Mouse (Mus musculus): ENCODE data around the gene Szrd1.

The Szrd1 gene

DNA sequence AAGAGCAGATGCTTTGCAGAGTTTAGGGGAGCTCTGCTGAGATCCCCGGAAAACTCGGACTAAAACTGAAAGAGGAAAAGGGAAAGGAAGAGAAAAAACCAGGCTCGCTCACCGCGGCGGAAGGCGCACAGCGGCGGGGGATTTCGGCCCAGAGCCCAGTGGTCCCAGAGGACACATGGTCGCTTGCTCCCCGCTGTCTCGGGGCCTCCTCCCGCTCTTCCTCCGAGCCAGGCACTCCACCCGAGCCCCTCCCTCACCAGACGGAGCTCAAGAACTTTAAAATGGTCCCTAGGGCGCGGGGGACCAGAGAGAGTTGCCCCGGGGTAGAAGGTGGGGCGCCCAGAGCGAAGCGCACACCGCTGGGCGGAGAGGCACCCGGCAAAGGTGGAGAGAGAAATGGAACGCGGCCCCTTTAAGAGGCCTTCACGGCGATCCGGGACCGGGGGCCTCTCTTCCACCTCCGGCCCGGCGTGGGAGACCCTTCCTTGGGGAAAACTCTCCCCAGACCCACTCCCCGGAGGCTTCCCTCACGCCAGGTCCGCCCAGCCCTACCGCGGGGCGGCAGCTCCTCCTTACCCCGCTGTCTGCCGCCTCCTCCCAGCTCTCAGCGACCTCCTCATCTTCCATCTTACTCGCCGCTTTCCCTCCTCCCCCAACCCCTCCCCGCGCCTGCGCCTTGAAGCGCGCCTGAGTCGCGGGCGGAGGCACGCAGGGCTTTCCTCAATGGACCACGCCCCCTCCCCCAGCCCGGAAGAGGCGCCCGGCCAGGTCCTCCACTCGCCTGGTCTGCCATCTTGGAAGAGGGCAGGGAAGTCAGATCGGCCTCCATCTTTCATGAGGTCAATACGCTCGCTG, at the start of gene Szrd1:
Szrd1 (minus strand) TSS at position 660 of the 855 bp plus-strand sequence.
- DNase-seq, result peak; percentile 99

DNA sequence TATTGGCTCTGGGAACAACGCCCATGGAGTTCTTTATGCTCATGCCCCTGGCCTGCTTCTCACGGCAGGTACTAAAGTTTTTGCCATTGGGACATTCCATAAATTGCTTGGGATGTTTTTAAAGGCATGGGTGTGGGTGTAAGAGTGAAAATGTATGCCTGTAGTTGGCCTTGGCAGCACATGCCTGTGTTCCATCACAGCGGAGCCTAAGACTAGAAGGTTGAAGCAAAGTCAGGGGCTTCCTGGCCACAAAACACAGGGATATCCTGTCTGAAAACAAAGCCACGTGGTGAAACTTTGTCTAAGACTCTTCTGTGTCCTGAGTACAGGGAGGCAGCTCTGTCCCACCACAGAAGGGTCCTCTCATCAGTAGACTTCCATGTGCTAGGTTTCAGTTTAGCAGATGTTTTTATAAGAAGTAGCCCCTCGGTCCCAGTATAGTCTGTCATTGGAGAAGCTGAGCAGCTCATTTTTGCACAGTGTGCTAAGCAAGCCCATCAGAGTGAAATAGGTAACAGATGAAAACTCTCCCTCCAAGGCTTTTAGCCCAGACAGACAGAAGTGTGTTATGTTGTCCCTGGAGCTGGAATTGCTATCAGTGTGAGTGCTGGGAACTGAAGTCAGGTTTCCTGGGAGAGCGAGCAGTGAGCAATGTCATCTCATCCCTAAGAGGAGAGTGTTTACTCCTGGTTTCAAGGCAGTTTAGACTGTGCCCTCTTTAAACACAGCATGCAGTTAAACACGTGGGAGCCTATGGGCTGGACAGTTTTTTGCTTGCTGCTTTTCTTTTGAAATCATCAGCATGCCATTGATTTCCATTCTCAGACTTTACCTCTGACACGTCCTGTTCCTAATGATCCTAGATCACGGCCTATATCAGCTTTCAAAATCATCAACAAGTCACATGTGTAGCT, 47.6 kb upstream of the Szrd1 start:
- DNase-seq, result no peak

DNA sequence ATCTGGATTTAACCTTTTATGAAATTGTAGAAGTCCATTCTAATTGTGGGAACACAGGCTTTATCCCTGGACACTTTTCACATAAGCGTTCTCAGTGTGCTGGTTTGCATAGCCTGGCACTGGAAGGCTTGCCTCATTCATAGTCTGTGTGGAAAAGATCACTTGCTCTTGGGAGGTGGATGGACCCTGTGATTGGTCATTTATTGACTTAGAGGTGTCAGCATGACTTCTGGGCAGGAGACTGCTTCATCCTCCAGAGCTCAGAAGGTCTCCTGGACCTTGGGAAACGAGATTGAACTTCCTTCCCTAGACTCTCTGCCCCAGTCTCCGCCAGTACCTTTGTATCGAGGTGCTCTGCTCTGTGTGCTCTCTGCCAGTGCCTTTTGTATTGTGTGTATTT, 44.9 kb upstream of the Szrd1 start:
- DNase-seq, result no peak

DNA sequence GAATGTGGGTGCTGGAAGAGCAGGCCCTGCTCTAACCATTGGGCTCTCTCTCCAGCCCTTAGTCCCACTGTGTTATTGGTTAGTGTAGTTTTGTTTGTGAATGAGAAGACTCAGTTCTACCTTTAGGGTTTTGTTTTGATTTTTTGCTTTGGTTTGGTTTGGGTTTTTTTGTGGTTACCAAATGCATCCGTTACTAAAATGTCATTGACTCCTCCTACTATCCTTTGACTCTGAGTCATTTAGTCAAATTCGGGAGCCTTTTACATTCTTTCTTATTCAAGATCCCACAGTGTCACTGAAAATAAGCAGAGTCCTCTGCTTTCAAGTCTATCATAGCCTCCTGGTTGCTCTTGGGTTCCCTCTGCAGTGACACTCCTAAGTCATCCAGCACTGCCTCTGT, 44.4 kb upstream of the Szrd1 start:
- no peak for DNase-seq

DNA sequence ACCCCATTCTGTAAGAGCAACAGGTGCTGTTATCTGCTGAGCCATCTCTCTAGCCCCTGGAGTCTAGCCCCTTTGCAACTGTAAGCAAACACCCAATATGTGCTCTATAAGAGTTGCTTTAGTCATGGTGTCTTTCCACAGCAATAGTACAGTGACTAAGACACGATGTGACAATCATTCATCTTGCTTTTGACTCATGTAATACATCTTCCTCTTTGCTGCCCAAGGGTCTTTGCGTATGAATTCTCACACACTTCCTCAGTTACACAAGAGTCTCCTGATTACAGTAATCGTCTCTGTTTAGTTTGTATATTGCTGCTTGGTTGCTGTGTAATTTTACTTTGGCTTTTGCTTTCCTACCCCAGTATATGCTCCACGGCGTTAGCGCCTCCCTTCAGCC, 42.4 kb upstream of the Szrd1 start:
- no peak for DNase-seq

DNA sequence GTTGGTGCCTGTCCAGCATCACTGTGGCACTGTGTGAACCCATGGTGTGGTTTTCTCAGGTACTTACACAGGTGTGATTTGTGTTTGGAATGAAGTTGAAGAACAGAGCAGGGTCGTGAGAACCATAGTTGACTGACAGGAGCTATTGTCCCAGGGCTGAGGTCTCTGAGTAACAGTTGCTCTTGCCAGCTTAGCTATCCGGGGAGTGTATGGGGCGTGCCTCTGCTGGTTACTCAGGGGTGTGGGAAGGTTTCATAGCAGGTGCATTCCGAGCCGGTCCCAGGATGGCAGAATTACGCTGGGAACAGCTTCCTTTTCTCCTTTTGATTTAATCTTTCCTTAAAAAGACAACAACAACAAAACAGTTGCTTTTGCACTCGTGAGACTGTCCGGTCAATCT, 41.3 kb upstream of the Szrd1 start:
- no peak for DNase-seq

DNA sequence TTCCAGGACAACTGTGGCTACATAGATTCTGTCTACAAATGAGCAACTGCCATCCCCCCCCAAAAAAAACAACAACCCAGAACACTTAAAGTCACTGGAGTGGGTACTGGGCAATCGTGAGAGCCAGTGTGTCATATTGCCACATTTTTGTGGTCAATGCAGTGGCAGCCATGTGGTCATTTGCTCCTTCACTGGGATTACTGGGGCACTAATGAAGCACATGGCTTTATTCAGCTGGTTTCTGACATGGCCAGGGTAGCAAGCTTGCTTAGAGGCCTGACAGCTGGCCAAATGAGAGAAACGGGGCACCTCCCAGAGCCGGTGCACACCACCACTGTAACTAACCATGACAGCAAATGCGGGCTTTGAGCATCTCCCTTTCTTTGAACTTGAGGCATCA, 38.9 kb upstream of the Szrd1 start:
- no peak for DNase-seq

DNA sequence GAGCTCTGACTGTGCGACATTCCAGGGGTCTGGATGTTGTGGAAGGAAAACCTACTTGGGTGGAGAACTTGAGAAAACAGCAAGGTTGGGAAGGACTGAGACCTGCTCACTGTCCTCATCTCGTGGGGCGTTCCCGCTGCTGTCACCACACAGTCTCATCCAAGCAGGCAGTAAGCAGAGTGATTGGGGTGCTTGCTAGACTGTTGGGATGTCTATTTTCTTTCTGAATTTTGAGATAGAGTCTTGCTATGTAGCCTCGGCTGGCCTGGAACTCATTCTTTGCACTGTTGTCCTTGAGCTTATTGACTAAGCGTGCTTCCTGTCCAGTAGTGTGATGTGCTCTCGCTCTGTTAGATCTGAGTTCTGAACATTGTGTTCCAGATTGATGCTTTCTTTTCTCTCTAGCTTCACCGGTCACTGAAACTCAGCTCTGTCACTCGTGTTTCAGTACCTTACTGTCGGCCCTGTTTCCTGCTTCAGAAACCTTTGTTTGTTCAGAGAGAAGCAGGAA, 36.8 kb upstream of the Szrd1 start:
- no peak for DNase-seq

DNA sequence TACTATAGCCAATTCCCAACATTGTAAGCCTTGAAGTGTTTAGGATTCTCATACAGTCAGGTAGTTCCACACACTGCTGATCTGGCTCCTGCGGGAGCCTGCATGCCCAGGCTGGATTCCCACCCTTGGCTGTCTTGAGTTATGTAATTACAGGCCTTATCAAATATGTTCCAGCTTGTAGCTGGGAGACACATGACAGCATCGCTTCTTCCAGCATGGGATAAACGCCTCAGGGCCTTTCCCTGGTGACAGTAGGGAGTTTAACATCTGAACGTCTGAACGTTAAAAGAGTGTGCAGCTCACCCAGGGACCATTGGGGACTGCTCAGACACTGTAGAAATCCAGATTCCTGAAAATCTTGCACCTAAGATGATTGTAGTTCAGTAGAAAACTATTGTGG, 36.2 kb upstream of the Szrd1 start:
- DNase-seq, result no peak

DNA sequence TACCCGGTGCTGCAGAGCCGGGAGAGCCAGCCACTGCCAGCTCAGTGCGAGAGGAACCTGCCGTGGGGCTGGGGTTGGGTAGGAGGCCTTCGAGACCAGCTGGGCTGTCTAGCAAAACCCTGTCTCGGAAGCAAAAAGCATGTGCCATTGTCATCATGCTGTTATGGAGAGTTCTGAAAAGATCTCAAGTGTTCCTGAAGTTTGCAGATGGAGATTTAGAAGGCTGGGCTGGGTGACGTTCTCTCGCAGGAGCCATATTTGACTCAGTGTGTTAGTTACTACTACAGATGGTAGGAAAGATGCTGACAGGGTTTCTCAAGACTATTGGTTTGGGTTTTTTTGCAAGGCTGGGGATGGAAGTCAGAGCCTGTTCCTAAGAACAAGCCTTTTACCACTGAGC, 32.5 kb upstream of the Szrd1 start:
- no peak for DNase-seq

DNA sequence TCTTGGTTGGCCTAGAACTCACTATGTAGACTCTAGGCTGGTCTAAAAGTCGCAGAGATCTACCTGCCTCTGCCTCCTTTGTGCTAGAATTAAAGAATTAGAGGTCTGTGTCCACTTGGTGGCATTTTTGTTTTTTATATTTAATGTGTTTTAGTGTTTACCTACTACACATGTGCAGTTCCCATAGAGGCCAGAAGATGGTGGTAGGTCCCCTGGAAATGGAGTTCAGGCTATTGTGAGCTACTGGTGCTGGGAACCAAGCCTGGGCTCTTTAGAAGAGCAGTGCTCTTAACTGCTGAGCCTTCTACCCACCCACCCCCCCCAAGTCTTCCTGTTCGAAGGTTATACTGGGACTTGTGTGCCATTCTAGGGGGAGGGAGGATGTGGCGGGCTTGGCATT, 27.6 kb upstream of the Szrd1 start:
- no peak for DNase-seq

DNA sequence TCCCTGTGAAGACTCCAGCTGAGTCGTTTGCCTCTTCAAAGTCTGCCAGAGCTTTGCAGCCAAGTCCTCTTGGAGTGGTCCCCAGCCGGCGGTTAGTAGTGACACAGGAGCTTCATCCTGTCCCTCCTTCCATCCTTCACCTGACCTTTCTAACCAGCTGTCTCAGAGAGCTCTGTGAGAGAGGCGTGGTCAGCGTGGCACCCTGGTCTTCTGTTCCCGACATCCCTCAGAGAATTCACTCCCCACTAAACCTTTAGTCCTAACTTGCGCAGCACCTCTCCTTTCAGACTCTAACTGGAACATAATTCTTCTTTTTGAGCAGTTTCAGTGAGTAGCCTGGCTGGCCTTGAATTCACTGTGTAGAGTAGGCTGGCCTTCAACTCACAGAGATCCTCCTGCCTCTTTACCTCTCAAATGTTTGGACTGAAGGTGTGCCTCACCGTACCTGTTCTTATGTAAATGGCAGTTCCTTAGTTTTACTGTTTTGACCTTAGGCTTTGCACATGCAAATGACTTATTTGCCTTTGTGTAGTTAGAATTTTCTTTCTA, 26.2 kb upstream of the Szrd1 start:
- no peak for DNase-seq

DNA sequence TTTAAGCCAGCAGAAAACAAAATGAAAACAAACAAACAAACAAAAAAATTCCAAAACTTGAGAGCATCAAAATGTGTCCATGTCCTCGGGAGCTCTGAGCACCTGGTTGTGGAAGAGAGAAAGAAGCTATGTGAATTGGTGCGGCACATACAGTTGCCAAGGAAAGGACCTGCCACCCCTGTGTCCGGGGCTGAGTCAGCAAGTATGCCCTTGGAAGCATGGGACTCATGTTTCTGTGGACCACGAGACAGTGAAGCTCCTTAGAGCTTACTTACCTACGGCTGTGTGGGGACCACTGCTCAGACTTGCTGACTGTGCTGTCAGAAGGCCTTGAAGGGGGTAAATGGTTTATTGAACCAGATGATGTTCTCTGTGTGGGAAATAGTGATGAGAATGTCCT, 24.2 kb upstream of the Szrd1 start:
- no peak for DNase-seq

DNA sequence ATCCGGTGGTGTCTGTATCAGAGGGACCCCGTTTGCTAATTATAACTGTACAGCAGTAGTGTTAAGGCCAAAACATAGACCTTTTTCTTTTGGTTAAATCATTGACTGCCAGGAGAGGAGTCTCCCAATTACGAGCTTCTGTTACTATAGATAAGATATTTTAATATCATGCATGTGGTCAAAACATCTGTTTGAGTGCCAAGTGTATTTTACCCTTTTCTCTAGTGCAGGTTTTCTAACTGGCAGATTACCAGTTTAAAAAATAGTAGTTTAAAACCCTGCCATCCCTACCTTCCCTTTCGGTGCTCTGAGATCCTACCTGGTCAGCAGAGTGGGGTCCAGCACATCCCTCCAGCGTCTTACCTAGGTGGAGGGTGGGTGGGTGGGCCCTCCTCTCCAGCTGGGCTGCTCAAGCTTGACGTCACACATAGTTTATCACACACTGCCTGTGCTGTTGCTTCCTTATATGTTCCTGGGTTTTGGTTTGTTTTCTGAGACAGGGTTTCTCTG, 22.2 kb upstream of the Szrd1 start:
- DNase-seq, result peak; percentile 53

DNA sequence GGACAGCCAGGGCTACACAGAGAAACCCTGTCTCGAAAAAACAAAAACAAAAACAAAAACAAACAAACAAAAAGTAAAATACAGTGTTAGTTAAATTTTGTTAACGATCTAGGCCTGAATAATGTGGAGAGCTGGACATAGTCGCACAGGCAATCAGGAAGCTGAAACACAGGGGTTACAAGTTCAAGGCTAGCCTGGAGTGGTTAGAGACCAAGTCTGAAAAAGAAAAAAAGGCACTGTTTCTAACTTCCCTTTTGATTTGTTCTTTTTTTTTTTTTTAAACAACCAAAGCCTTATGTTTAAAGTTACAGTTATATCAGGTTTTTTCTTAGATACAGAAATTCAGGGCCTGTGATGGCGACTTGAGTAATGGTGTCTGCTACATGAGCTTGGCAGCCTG, 20.6 kb upstream of the Szrd1 start:
- no peak for DNase-seq

DNA sequence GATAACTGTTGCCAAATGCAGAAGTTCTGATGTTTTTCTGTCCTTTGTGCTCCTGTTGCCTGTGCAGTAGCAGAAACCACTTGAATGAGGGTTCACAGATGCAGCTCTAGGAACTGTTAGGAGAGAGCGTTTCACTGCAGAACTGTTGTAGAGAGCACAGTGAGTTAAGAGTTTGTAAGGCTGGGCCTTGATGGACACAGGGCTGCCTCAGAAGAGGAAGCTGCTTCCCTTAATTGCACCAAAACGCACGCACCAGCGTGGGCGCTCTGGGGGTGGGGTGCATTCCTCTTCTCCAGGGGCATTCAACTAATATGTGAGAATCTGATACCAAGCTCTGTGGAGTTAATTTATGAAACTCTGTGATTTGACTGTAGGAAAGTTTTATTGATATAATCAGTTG, 20.1 kb upstream of the Szrd1 start:
- DNase-seq, result no peak

DNA sequence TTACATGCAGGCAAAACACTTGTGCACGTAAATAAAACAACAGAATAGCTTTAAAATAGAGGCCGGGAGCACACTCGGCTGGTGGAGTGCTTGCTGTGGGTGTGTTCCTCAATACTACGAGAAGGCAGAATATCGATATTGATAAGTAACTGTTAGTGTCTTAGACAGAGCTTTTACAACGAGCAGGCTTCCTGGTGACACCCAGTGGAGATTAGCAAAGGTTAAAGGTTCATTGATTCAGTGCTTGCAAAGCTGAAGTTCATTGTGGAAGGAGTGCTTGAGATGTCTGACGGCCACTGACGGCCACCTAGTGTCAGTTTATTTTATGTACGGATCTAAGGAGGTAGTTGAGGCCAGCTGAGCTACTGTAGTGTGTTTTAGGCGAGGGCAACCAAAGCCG, 19.5 kb upstream of the Szrd1 start:
- no peak for DNase-seq

DNA sequence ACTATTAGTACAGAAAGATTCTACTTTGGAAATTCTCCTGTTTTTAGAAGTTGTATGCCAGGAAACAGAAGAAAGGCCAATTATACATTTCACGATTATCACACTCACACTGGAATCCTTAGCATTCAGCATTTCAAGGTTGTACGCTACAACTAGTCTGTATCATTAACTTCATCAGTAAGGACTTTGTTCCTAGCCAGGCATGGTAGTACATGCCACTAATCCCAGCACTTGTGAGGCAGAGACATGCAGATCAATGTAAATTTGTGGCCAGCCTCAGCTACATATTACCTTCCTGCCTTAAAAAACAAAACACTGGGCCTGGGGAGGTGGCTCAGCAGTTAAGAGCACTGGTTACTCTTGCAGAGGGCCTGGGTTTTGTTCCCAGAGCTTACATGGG, 19.0 kb upstream of the Szrd1 start:
- no peak for DNase-seq

DNA sequence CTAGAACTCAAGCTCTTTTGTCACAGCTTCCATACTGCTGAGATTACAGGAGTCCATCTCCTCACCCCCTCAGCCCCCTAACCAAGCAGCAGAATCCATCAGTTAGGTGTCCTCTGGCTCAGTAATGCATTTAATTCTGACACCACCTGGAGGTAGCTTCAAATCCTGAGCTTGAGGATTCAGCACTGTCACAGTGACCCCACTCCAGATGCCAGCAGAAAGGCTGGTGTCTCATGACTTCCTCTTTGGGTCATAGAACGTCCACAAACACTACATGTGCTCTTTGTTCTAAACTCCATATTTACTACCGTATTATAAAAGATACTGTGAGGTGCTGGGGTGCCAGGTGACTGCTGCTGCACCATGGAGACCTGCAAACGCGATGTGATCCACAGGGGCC, 17.9 kb upstream of the Szrd1 start:
- no peak for DNase-seq

DNA sequence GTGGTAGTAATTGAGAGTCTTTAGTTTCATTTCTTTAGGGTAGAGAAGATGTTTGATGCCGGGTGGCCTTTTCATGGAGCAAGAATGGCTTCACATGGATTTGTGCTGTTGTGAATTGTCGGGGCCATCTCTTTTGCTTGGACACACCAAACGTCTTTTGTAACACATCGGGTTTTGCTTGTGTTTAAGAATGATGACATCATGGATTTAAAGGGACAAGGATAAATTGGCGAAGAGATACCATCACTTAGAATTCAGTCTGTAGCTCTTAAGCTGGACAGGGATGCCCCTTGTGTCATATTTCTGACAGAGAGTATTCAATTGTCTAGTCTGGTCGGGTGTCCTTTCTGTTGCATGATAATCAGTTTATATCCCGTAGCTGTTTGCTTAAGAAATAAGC, 9.5 kb upstream of the Szrd1 start:
- DNase-seq, result no peak

DNA sequence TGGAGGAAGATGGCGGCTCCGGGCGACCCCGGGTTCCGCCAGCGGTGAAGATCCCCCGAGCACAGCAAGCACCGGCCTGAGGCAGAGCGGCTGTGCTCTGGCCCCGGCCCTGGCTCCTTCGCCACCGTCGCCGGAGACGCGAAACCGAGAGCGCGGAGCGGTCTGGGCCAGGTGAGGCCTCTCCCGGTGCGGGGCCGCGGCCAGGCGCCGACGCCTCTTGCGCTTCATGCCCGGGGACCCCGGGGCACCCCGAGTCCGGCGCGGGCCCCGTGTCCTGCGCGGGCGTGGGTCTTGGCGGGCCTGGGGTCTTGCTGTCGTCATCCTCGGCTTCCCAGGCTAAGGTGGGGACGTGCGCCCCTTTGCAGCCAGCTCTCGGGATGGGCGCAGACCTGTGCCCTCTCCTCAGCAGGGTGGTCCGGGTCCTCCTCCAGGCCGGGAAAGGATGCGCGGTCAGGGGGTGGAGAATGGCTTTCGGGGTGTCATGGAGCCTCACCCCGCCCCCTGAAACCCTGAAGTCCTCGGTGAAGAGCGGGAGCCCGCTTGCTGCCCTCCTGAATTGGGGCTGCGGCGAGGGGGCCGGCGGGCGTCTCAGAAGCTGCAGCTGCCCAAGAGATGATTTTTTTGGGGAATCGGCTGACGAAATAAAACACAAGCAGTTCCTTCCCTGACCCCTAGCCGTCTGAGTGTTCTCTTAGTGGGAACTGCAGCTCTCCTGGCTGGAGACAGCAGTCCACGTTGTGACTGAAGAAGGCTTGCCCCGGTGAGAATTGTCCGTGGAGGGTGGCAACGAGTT, 8.6 kb upstream of the Szrd1 start:
- peak; percentile 75 for DNase-seq
